Mouse (Mus musculus) v-Abl transformed pro-B cells (cell line): Measurements from ENCODE around the gene Dner.

Experiments used
- in situ Hi-C, 2 experiments: fragments of 400-800 bp; cut with MboI; formaldehyde crosslinking; loops; one replicate each; pipeline ENCODE4 v1.15.1; 2025; ENCODE audit not compliant: unreplicated experiment in 2 of 2

Dner gene

DNA sequence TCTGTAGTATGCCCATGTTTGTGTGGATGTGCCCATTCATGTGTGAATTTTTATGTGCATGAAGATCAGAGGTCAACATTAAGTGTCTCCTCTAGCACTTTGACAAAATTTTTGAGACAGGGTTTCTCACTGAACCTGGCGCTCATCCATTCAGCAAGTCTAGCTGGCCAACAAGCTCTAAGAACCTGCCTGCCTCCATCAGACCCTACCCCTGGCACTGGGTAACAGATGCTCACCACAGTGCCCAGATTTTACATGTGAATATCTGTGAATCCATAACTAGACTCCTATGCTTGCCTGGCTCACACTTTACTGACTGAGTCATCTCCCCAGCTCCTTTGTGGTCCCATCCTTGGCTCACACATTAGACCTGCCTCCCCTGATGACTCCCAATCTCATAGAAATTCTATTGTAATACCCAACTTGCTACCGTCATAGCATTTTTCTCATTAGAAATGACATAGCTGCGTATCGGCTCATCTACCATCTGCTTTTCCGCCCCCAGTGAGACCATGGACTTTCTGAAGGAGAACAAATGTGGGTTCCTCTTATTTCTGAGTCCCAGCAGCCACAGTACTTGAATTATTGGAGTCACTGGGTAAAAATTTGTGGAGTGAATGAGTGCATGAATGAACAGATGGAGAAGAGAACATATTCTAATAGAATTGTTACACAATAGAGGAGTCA, 231.9 kb downstream of the Dner start:
- in situ Hi-C loops: loop anchor here in 1 of 2 experiments (25.0 kb wide), 1 partner anchor 1677 kb away; no protein-coding TSS in a partner anchor

- in situ Hi-C loops: loop anchor here in 1 of 2 experiments (25.0 kb wide), 1 partner anchor 1662 kb away; no protein-coding TSS in a partner anchor
These were observed 246.3 kb downstream of the Dner start for GRCm38 (mm10) chr1:84449566-84450278.

- in situ Hi-C loops: no loop called here
These were observed 252.4 kb downstream of the Dner start for GRCm38 (mm10) chr1:84443640-84444039.

- in situ Hi-C loops: no loop called here
These were observed 253.0 kb downstream of the Dner start for GRCm38 (mm10) chr1:84443050-84443449.

DNA sequence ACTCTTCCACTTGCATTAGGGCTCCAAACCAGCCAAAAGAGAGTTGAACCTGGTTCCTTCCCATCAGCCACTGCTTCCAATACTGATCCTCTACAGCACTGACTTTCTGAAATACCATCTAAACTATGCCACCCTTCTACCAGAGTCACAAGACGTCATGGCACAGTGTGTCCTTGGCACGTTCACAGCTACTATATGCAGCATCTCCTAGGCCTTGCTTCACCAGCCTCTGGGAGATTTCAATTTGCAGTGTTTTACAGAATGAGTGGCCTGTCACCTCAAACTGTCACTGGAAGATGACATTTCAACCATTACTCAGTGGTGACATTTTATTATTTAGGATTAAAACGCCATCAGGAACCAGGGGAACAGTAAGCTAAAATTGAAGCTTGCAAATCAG, 254.6 kb downstream of the Dner start:
- in situ Hi-C loops: no loop called here

GRCm38 (mm10) chr1:84437565-84437964, 258.5 kb downstream of the Dner start:
- in situ Hi-C loops: no loop called here

GRCm38 (mm10) chr1:84436281-84436680, 259.7 kb downstream of the Dner start:
- in situ Hi-C loops: no loop called here

- in situ Hi-C loops: no loop called here
These were observed 262.6 kb downstream of the Dner start for GRCm38 (mm10) chr1:84433291-84433980.

- in situ Hi-C loops: no loop called here
These were observed 263.7 kb downstream of the Dner start for GRCm38 (mm10) chr1:84432311-84432710.

DNA sequence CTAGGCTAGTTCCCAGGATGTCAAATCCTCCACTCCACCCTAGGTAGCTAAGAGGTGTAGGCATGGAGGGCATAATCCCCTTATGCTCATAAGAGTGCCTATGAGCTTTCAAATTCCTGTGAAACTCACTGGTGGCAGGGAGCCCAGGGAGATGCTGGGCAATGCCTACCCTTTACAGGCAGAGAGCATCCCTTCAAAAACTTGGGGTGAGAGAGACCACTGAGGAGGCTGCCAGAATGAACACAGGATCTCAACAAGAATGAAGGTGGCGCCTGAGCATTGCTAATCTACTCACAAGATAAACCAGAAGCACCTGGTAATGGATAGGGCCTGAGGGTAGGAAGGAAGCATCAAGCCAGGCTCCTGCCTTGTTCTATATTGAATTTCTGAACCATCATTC, 267.7 kb downstream of the Dner start:
- in situ Hi-C loops: no loop called here

- in situ Hi-C loops: no loop called here
These were observed 268.3 kb downstream of the Dner start for GRCm38 (mm10) chr1:84427757-84428156.

DNA sequence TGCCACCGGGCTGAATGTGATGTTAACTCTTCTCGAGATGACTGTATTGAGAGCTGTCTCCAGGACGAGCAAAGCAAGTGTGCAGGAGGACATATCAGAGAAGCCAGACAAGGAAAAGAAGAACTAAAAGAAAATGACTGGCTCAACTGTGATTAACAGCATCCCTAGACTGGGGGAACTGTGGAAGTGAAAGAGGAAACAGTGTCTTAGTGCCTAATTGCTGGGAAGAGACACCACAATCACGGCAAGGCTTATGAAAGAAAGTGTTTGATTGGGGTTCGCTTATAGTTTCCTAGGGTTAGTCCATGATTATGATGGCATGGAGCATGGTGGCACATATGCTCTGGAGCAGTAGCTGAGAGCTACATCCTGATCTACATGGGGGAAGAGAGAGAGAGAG, 269.3 kb downstream of the Dner start:
- in situ Hi-C loops: no loop called here

DNA sequence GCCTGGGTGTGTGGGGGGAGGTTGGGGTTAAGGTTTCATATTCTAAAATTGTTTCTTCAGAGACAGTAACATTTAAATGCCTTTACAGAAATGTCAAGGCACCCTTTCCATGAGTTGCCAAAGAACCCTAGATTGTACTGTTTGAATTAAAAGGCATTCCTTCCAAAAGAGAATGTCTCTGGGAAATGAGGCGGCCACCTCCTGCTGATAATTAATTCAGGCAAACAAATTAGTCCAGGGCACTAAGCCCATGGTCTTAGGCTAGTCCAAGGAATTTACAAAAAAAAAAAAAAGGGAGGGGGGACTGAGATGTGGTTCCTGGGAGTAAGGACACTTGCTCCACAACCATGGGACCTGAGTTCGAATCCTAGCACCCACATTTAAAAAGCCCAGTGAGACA, 273.1 kb downstream of the Dner start:
- in situ Hi-C loops: no loop called here

DNA sequence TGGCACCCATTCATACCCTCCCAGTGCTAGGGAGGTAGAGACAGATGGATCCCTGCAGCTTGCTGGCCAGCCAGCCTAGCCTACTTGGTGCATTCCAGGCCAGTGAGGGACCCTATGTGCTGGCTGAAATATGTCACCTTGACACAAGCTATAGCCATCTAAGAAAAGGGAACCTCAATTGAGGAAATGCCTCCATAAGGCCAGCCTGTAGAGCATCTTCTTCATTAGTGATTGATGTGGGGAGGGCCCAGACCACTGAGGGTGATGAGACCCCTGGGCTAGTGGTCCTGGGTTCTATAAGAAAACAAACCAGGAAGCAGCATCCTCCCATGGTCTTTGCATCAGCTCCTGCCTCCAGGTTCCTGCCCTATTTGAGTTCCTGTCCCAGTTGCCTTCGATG, 274.2 kb downstream of the Dner start:
- in situ Hi-C loops: no loop called here

DNA sequence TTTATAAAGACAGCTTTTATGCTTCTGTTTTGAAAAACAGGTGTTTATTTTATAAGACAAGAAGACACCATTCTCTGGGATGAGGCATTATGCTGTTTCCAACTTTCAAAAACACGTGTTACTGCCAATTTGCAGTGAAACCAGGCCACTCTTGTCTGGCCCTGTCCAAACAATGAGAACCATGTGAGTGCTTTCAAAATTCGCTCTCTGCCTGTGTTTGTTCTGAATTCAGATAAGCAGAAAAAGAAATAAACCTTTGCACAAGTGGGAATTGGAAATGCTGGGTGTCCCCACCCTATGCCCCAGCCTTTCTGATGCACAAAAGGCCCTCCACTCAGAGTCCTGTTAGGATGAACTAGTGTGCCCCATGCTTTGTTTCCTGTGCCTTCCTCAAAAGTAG, 276.6 kb downstream of the Dner start:
- in situ Hi-C loops: no loop called here

DNA sequence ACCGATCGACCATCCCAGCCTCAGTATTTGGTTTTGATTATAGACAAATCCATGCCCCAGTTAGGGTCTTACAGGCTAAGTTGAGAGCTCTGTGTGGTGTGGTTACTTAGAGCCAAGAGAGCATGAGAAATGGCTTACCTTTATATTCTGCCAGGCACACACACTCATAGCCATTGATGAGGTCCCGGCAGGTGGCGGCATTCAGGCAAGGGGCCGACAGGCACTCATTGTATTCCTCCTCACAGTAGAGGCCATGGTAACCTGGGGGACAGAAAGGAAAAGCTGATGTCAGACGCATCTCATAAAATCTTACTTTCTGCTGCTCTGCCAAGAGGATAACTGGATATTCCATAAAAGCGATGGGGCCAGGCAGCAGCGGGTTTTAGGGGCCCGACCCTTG, 277.5 kb downstream of the Dner start:
- in situ Hi-C loops: no loop called here

- in situ Hi-C loops: no loop called here
These were observed 278.2 kb downstream of the Dner start for GRCm38 (mm10) chr1:84417761-84418238.

- in situ Hi-C loops: no loop called here
These were observed 278.7 kb downstream of the Dner start for GRCm38 (mm10) chr1:84417276-84417675.

DNA sequence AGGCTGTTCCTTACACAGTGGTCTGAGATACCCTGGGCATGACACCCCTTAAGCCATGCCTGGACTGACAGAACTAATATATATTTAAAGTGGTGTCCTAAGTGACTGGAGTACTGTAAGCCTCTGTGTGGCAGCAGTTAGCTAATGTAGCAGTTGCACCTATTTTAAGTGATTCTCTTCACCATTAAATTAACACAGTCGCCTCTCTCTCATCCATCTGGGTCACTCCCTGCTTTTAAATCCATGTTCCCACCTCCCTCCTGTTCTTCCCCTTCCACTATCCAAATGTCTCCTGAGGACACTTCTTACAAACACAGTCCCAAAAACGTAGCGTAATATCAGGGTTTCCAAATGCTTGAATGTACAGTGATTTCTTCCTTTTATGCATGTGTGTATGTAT, 281.6 kb downstream of the Dner start:
- in situ Hi-C loops: no loop called here

DNA sequence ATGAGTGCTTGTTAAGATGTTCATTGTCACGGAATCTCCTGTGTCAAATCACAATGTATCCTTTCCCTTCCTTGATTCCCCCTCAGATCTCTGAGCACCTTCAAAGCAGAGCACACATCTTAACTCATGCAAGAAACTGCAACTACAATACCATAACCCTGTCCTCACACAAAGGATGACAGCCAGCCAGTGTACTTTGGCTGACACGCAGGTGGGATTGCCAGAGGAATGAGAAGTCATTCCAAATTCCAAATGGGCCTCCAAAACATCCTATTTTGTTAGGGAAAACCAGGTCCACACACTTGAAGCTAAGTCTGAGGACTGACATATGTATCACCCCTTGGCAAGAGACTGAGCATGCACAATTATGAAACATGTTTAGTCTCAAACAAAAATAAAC, 286.5 kb downstream of the Dner start:
- in situ Hi-C loops: no loop called here

DNA sequence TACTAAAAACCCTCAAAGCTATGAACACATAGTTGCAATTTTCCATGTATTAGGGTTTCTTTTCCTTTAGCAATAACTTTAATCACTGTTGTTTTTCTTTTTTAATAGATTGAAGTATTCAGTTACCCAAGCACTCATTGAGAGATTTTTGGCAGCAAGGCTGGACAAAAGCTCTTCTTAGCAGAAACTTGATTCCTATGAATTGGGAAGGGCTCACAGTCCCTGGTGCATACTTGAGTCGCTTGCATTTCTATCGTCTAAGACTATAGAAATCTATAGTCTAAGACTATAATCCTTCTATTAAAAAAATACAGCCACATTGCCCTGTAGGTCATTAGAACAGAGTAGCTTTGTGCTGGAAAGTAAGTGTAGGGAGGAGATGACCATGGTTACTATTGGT, 287.1 kb downstream of the Dner start:
- in situ Hi-C loops: no loop called here
